Mouse (Mus musculus): ENCODE results near the gene Mtg1. TPM values are rescaled to one million over a fixed set of nuclear protein-coding genes. Genes with fewer than 3 reads are reported as not detected.

The Mtg1 gene
- polyA plus RNA-seq, 1 experiment from 2014 or later: 15.4 TPM

- no peaks in the 10 kb centered on the region for H3K4me1 ChIP-seq (replicated peaks)
Observed at GRCm38 (mm10) chr7:140167950-140168349, 30.6 kb downstream of the Mtg1 start.

GRCm38 (mm10) chr7:140169386-140169785 is 32.0 kb downstream of the Mtg1 start:
- WGBS (ENCODE audit: insufficient replicate concordance): 58% methylated on average over 4 of the region's 4 CpGs

More at GRCm38 (mm10) chr7:140167950-140168349, 30.6 kb downstream of the Mtg1 start:
- Histone ChIP-seq H3K4me2 (no peak overlapping the region), H3K4me3 (replicated peaks) (no peak overlapping the region), H3K9me3 (replicated peaks) (no peaks in the 10 kb centered on the region), H3K9ac (no peak overlapping the region), H3K27me3 (no peaks in the 10 kb centered on the region), H3K36me3 (replicated peaks) (no peaks in the 10 kb centered on the region), H3K27ac (replicated peaks) (no peak overlapping the region)
- ATAC-seq (ENCODE audit: insufficient read depth): no peak
- WGBS (ENCODE audit: insufficient replicate concordance): 36% methylated on average over 1 of the region's 1 CpGs

GRCm38 (mm10) chr7:140170863-140171262 is 33.5 kb downstream of the Mtg1 start:
- no peaks in the 10 kb centered on the region for H3K36me3 ChIP-seq (replicated peaks)
- no peaks in the 10 kb centered on the region for H3K27me3 ChIP-seq
- H3K4me2 ChIP-seq: no peak overlapping the region
- H3K4me3 ChIP-seq (replicated peaks): no peak overlapping the region
- WGBS (ENCODE audit: insufficient replicate concordance): 77% methylated on average over 3 of the region's 3 CpGs
- no peak overlapping the region for H3K9ac ChIP-seq
- no peak overlapping the region for H3K27ac ChIP-seq (replicated peaks)
- no peaks in the 10 kb centered on the region for H3K9me3 ChIP-seq (replicated peaks)
- ATAC-seq (ENCODE audit: insufficient read depth): no peak
- H3K4me1 ChIP-seq (replicated peaks): no peaks in the 10 kb centered on the region

More at GRCm38 (mm10) chr7:140169386-140169785, 32.0 kb downstream of the Mtg1 start:
- no peak for ATAC-seq (ENCODE audit: insufficient read depth)
- no peak overlapping the region for H3K27ac ChIP-seq (replicated peaks)
- no peaks in the 10 kb centered on the region for H3K36me3 ChIP-seq (replicated peaks)
- H3K4me2 ChIP-seq: no peak overlapping the region
- no peaks in the 10 kb centered on the region for H3K4me1 ChIP-seq (replicated peaks)
- H3K9ac ChIP-seq: no peak overlapping the region
- no peaks in the 10 kb centered on the region for H3K27me3 ChIP-seq
- no peaks in the 10 kb centered on the region for H3K9me3 ChIP-seq (replicated peaks)
- no peak overlapping the region for H3K4me3 ChIP-seq (replicated peaks)

- Histone ChIP-seq H3K4me3 (replicated peaks) (no peak within 1 kb of the TSS), H3K9ac (no peak within 1 kb of the TSS), H3K36me3 (replicated peaks) (no peaks in the 10 kb centered on the region), H3K27me3 (no peaks in the 10 kb centered on the region), H3K4me2 (no peak within 1 kb of the TSS), H3K4me1 (replicated peaks) (no peaks in the 10 kb centered on the region), H3K9me3 (replicated peaks) (no peaks in the 10 kb centered on the region), H3K27ac (replicated peaks) (no peak within 1 kb of the TSS)
- 22% methylated on average over 1 of the region's 1 CpGs for WGBS (ENCODE audit: insufficient replicate concordance)
- ATAC-seq (ENCODE audit: insufficient read depth): no peak
Observed at GRCm38 (mm10) chr7:140172936-140173335, 35.6 kb downstream of the Mtg1 start, which contains the start of gene Olfr523. Gene Olfr523 (plus strand): TSS chr7:140173217.

GRCm38 (mm10) chr7:140179176-140179575 is 41.8 kb downstream of the Mtg1 start:
- no peaks in the 10 kb centered on the region for H3K36me3 ChIP-seq (replicated peaks)
- H3K4me1 ChIP-seq (replicated peaks): no peaks in the 10 kb centered on the region
- no peak overlapping the region for H3K4me3 ChIP-seq (replicated peaks)
- no peak overlapping the region for H3K27ac ChIP-seq (replicated peaks)
- WGBS (ENCODE audit: insufficient replicate concordance): 70% methylated on average over 2 of the region's 2 CpGs
- no peak overlapping the region for H3K4me2 ChIP-seq
- H3K9me3 ChIP-seq (replicated peaks): no peaks in the 10 kb centered on the region
- ATAC-seq (ENCODE audit: insufficient read depth): no peak
- H3K27me3 ChIP-seq: no peaks in the 10 kb centered on the region
- no peak overlapping the region for H3K9ac ChIP-seq

GRCm38 (mm10) chr7:140180692-140181091 is 43.3 kb downstream of the Mtg1 start:
- 0 out of 2 replicates have a peak, but pooled peaks cover 2% of the 10 kb centered on the region for H3K27me3 ChIP-seq
- H3K9me3 ChIP-seq (replicated peaks): no peaks in the 10 kb centered on the region
- 35% methylated on average over 2 of the region's 2 CpGs for WGBS (ENCODE audit: insufficient replicate concordance)
- ATAC-seq (ENCODE audit: insufficient read depth): no peak
- no peaks in the 10 kb centered on the region for H3K4me1 ChIP-seq (replicated peaks)
- H3K36me3 ChIP-seq (replicated peaks): no peaks in the 10 kb centered on the region
- no peak overlapping the region for H3K27ac ChIP-seq (replicated peaks)
- H3K4me2 ChIP-seq: no peak overlapping the region
- H3K4me3 ChIP-seq (replicated peaks): no peak overlapping the region
- H3K9ac ChIP-seq: no peak overlapping the region

GRCm38 (mm10) chr7:140184206-140184605 is 46.8 kb downstream of the Mtg1 start:
- 67% methylated on average over 4 of the region's 4 CpGs for WGBS (ENCODE audit: insufficient replicate concordance)
- ATAC-seq (ENCODE audit: insufficient read depth): no peak
- no peaks in the 10 kb centered on the region for H3K9me3 ChIP-seq (replicated peaks)

GRCm38 (mm10) chr7:140186646-140187620 is 49.6 kb downstream of the Mtg1 start:
- H3K27me3 ChIP-seq: 0 out of 2 replicates have a peak, but pooled peaks cover 3% of the 10 kb centered on the region
- no peak overlapping the region for H3K4me3 ChIP-seq (replicated peaks)
- no peak overlapping the region for H3K27ac ChIP-seq (replicated peaks)
- H3K4me2 ChIP-seq: no peak overlapping the region
- no peak overlapping the region for H3K9ac ChIP-seq
- H3K4me1 ChIP-seq (replicated peaks): no peaks in the 10 kb centered on the region; the same call in 1 of the 2 replicates
- no peaks in the 10 kb centered on the region for H3K9me3 ChIP-seq (replicated peaks)
- no peaks in the 10 kb centered on the region for H3K36me3 ChIP-seq (replicated peaks)
- ATAC-seq (ENCODE audit: insufficient read depth): no peak
- 54% methylated on average over 18 of the region's 18 CpGs for WGBS (ENCODE audit: insufficient replicate concordance)

More at GRCm38 (mm10) chr7:140184206-140184605, 46.8 kb downstream of the Mtg1 start:
- H3K4me3 ChIP-seq (replicated peaks): no peak overlapping the region
- H3K9ac ChIP-seq: no peak overlapping the region
- H3K36me3 ChIP-seq (replicated peaks): no peaks in the 10 kb centered on the region
- no peak overlapping the region for H3K4me2 ChIP-seq
- no peak overlapping the region for H3K27ac ChIP-seq (replicated peaks)
- 0 out of 2 replicates have a peak, but pooled peaks cover 3% of the 10 kb centered on the region for H3K27me3 ChIP-seq
- no peaks in the 10 kb centered on the region for H3K4me1 ChIP-seq (replicated peaks)

- Histone ChIP-seq H3K9ac (no peak overlapping the region), H3K36me3 (replicated peaks) (no peaks in the 10 kb centered on the region), H3K27me3 (0 out of 2 replicates have a peak, but pooled peaks cover 3% of the 10 kb centered on the region), H3K9me3 (replicated peaks) (no peaks in the 10 kb centered on the region), H3K4me3 (replicated peaks) (no peak overlapping the region), H3K27ac (replicated peaks) (no peak overlapping the region), H3K4me1 (replicated peaks) (no peaks in the 10 kb centered on the region; the same call in 1 of the 2 replicates), H3K4me2 (no peak overlapping the region)
- WGBS (ENCODE audit: insufficient replicate concordance): 65% methylated on average over 7 of the region's 7 CpGs
- ATAC-seq (ENCODE audit: insufficient read depth): no peak
Observed at GRCm38 (mm10) chr7:140187721-140188390, 50.5 kb downstream of the Mtg1 start.

- ATAC-seq (ENCODE audit: insufficient read depth): peak; percentile 57; the same call in 1 of the 2 replicates
- H3K27ac ChIP-seq (replicated peaks): no peak overlapping the region
- no peak overlapping the region for H3K4me3 ChIP-seq (replicated peaks)
- 35% methylated on average over 4 of the region's 4 CpGs for WGBS (ENCODE audit: insufficient replicate concordance)
- no peaks in the 10 kb centered on the region for H3K36me3 ChIP-seq (replicated peaks)
- H3K9ac ChIP-seq: no peak overlapping the region
- 0 out of 2 replicates have a peak, but pooled peaks cover 3% of the 10 kb centered on the region for H3K27me3 ChIP-seq
- no peaks in the 10 kb centered on the region for H3K9me3 ChIP-seq (replicated peaks)
- no peaks in the 10 kb centered on the region; the same call in 1 of the 2 replicates for H3K4me1 ChIP-seq (replicated peaks)
- H3K4me2 ChIP-seq: no peak overlapping the region
Observed at GRCm38 (mm10) chr7:140188391-140189328, 51.3 kb downstream of the Mtg1 start.

All from liver, embryonic 15.5 days (tissue).